Mouse (Mus musculus): ENCODE results near the gene Fam102b.

DNA sequence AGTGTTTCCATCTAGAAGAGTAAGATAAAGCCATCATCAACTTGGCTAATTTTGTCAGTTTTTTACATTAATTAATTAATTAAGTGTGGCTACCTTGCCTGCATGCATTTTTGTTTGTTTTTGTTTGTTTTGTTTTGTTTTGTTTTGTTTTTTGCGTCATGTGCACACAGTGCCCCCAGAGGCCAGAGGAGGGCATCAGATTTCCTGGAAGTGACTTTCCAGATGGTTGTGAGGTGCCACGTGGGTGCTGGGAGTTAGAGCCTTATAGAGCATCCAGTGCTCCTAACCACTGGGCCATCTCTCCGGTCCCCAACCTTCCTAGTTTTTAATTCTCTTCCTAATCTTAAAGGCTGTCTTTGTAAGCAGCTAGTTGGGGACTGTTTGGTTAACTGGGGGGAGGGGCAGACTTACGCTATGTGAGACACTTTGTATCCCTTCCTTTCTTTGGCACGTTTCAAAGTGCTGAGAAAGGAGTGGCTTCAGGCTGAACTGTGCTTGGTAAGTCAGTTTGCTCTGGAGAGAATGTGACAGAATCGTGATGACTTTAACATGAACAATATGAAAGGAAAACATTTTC, 20.4 kb upstream of the Fam102b start:
- no peak for TF ChIP-seq POLR2A (IDR thresholded peaks at IDR 0.05; ENCODE audit: insufficient read length, low read depth)
- TF ChIP-seq SRF (IDR thresholded peaks at IDR 0.05; ENCODE audit: control insufficient read depth, insufficient read length, low read depth) = no peak
- no peak for TF ChIP-seq MAX (IDR thresholded peaks at IDR 0.05; ENCODE audit: low read depth)
- no peak for TF ChIP-seq POLR2AphosphoS2 (IDR thresholded peaks at IDR 0.05; ENCODE audit: insufficient read length, low read depth)
- TF ChIP-seq TCF12 (IDR thresholded peaks at IDR 0.05; ENCODE audit: insufficient read depth, poor library complexity, severe bottlenecking) = no peak
- no peak for TF ChIP-seq E2F4 (IDR thresholded peaks at IDR 0.05; ENCODE audit: insufficient read depth)

Measured in myocyte (in vitro differentiated cells).